Mouse (Mus musculus): ENCODE results near the gene Tmem163.

Gene Tmem163

DNA sequence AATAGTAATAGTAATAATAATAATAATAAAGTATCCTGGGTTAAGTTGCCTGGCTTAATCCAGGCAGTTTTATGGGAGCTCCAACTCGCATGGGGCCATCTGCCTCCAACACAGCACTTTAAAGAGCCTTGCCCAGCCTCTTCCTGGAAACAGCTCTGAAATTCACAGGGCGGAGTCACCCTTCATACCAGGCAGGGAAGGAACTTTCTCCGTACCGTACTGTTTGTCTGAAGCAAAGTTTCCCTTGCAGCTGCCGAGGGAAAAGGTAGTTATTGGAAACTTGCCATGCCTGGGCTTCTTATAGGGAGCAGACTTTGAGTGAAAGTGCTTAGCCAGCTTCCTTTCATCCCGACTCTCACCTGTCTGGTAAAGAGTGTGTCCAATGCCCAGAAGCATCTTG lies 242.3 kb downstream of the Tmem163 start:
- DNase-seq (ENCODE audit: low spot score in 2 of 2), result no peak

Data from urinary bladder, postnatal 36 days (tissue).